Mouse (Mus musculus): ENCODE results near the gene Cdc42ep2.
A peak's percentile ranks its signal among the peaks of the same experiment; 100 is the strongest.
"Not testable (repeated sequence)": the region's sequence is repeated elsewhere in the genome, so short reads cannot be mapped to it uniquely, and the experiment has no call there.

Cdc42ep2 gene

DNA sequence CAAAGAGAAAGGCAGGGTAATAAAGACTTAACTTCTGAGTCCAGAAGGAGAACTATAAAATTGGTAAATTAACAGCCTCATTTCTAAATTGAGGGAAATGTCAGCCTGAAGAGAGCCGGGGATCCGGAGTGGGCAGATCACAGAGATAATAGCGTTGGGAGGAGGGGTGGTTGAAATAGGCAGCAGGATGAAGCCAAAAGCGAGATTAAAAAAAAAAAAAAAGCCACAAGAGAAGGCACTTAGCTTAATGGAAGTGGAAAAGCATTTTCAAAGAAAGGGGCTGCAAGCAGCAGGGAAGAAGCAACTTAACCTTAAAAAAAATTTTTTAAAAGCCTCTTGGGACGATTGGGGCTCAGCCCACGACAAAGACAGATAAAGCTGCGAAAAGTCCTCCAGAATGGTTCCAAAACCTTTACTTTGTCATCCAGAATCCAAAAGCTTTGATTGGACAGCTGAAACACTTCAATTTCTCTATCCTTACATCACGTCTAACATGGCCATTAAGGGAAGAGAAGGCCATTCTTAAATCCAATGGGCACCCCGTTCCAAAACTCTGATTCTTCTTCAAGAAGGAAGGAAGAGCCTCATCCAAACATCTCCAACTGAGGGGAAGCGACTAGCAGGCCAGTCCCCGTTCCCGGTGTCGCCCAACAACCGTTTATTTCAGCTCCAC, 13.1 kb downstream of the Cdc42ep2 start:
- DNase-seq: no peak

DNA sequence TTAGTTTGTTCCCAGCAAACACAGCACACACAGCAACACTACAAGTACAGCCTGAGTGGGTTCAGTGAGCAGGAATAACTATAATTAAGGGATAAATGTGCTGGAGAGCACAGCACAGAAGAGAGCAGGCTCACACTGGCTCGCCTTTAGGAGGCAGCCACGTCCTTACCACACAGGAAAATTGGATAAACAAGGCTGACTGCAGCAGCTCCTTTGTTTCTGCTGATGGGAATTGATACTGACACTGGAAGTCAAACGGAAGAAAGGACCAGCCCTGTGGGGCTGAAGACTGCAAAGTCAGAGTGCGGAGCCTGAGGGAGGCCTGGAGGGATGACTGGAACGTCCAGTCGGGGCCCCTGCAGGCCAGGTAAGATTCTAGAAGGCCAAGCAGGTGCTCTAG, 14.4 kb downstream of the Cdc42ep2 start:
- no peak for DNase-seq

DNA sequence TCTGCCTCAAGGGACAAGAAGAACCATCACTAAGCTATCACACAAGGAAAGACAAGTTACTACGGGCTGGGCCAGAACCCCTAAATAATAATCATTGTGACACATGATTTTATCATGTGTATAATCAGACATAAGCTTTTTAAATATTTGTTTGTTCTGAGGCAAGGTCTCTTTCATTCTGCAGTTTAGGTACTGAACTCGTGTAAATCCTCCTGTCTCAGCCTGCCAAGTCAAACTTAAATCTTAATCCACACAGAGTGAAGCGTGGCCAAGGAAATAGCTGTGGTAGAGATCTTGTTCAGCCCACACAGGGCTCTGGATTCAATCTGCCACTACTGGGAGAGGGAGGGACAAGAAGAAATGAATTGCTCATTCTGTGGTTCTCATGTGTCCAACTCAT, 17.3 kb downstream of the Cdc42ep2 start:
- no peak for DNase-seq

DNA sequence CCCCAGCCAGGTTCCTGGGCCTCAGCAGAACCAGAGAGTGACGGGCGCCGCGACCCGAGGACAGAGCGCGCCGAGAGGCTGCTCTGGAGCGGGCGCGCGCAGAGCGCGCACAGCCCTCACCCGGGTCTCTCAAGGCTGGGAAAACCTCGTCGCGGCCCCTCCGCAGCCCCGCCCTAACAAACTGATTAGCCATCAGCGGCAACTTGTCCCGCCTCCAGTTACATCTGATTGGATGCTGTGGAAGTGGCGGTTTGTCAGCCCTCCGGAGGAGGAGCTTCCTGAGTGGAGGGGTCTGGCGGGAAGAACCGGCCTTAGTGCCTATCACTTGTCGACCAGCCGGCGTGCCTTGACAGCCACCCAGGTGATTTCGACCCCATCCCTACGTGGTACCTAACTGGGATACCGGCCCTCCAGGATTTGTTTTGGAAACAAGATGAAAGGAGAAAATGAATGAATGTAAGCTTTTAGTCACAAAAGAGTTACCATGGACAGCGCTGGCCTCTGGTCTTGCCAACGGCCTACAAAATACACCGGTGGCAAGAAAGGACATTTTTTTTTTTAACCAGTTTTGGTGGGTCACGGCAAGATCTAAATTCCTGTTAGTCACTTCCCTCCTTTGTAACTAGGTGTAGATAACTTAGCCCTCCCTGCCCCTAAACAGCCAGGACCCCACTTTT, 30.5 kb downstream of the Cdc42ep2 start, which contains the start of gene Tigd3:
TSS of gene Tigd3 (minus strand) at position 148 of the 677 bp plus-strand sequence.
- peak; percentile 82 to 86 for DNase-seq

DNA sequence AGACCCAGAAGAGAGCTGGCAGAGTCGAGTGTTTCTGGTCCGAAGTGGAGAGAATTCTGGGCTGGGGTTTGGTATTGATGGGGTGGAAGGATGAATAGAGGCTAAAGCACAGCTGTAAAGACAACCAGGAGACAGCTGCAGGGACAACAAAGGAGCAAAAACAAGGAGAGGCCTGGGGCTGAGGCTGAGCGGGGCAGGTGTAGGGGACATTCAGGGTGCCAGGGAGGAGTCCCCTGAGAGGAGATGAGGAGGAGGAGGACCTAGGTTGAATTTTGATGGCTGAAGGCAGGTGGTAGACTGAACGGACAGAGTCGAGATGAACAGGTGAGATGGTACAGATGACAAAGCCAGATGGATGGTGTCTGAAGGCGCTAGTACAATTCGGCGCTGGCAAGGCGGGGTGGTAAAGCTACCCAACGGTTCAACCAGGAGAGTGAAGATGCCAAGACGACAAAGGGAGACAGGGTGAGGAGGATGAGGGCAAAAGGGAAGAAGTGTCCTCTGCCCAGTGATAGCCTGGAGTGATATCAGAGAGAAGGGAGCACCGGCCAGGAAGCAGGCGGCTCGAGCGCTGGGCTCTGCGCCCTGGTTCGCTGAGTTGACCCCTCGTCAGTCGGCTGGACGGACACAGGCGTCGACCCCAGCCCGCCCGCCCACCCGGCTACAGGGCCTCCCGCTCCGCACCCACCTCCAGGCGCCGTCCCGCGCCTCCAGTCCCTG, 31.2 kb downstream of the Cdc42ep2 start:
- peak in 1 of 2 experiments; percentile 10 for DNase-seq

DNA sequence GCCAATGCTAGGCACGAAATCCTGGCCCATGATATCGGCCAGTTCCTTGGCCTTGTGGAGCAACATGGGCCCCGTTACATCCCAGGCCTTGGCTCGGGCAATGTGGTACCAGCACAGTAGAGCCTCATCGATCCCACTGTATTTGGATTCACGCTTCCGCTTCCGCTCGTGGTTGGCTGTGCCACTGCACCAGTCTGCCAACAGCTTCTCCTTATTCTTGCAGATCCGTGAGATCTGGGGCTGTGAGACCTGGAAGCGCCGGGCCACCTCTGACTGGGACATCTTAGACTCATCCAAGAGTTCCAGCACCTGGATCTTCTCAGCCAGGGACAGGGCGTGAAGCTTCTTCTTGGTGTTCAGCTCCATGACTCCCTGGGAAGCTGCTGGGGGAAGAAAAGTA, 31.9 kb downstream of the Cdc42ep2 start:
- DNase-seq: no peak

DNA sequence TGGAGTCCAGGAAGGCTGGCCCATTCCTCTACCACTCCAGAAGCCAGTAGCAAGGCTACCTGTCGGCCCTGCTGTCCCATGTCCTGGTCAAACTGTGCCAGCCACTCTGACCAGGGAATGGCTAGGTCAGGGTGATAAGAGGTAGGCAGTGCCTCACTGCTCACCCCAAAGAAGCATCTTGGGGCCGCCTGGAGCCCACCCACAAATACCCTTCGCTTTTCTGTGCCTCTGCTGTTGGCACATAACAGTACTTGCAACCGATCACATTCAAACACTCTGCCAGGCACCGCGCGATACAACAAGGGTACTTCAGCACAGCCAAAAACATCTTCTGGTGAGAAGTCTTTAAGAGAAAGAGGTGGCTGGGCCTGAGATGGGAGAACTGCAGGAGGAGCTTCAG, 32.4 kb downstream of the Cdc42ep2 start:
- no peak for DNase-seq

DNA sequence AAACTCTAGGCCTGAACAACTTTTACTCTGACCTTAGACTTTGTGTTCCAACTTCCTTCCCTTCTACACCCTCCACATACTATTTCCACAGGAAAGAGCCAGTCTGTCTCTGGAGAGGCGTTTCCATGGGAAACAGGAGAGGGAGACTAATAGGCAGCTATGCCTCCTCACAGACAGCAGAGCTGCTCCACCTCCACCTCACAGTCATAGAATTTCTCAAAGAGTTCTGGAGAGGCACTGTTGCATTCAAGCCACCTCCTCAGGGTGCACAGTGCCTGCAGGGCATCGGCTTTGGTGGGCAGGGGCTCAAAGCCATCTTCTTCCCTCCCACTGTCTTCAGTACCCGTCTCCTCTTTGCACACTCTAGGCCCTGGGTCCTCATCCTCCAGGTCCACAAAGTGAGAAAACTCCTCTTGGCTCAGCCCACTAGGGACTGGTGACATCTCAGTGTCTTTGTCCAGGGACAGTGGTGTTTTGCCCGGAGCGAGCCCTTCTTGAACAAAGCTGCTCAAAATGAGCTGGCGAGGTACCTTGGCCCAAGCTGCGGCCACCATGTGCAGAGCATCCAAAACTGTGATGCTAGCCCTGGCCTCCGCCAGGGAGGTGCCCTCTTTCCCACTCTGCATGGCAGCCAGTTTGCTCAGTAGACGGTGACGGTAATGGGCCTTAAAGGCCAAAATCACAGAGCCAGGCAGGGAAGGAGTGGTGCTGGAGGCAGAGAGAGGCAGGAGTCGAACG, 32.9 kb downstream of the Cdc42ep2 start:
- no peak for DNase-seq

DNA sequence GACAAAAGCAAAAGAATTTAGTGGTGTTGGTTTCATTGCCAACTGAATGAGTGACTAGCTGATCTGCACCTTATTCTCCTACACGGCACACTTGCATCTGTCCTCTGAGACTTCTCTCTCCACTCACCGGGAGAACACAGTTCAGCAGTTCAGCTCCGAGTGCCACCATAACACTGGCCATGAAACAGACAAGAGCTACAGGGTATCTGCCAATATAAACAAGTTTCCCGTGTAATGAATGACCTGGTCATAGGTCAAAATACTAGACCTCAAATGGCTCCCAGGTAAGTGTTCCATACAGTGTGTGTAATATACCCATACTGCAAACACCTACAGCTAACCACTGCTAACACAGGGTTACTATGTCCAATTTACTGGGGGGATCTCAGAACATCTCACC, 35.4 kb downstream of the Cdc42ep2 start:
- DNase-seq: no peak

DNA sequence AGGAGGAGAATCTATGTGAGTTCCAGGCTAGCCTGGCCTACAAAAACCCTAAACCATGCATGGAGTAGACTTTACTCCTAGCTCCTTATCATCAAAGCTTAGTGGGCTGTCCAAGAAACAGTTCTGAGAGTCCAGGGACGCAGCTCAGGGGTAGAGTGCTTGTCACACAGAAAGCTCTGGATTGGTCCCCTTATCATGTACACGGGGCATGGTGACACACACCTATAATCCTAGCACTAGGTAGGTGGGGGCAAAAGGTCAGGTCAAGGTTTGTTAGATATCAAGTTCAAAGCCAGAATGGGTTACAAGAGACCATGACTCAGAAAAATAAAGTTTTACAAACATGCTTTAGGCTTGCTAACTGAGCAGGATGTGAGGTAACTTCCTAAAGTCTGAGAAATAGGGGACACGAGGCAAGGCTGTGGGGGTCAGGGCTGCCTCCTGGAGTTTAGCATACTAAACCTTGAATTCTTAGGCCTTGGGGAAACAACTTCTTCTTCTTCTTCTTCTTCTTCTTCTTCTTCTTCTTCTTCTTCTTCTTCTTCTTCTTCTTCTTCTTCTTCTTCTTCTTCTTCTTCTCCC, 37.3 kb downstream of the Cdc42ep2 start:
- no peak for DNase-seq

DNA sequence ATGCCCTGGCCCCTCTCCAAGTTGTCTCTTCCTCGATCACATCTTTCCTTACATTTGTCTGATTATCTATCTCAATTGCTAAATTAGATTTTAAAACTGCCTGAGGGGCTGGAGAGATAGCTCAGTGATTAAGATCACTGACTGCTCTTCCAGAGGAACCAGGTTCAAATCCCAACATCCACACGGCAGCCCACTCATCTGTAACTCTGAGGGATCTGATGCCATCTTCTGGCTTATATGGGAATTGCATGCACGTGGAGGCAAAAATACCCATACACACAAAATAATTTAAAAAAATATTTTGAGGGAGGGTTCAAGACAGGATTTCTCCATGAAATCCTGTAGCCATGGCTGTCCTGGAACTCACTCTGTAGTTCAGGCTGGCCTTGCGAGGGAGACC, 38.8 kb downstream of the Cdc42ep2 start:
- peak; percentile 37 to 38 for DNase-seq

DNA sequence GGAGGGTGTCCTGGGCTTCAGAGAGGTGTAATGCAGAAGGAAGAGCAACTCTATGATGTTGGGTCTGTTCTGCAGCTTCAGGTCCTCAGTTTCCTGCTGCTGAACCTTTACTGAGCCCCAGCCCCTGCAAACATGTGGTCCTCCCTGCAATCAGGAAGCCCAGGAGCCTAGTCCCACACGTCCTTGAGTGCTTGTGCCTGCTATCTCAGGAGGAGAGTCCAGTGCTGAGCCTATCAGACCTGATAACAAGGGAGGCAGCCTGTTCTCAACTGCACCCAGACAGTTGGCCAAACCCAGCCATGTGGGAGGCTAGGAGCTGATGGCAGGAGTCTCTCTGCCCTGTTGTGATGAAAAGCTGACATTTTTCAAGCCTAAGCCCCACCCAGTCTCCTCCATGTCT, 40.7 kb downstream of the Cdc42ep2 start:
- no peak for DNase-seq

DNA sequence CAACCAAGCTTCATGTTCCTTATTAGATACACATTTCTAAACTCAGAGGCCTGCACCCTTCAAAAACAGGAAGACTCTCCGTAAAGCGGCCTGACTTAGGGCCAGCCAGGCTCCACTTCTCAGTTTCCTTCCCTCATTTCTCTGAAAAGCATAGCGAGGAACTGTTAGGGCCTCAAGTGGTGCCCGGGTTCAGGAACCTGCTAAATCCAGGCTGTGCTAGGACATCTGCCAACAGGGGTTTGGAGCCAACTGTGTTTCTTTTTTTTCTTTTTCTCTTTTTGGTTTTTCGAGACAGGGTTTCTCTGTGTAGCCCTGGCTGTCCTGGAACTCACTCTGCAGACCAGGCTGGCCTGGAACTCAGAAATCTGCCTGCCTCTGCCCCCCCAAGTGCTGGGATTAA, 42.5 kb downstream of the Cdc42ep2 start:
- not testable (repeated sequence) for DNase-seq

DNA sequence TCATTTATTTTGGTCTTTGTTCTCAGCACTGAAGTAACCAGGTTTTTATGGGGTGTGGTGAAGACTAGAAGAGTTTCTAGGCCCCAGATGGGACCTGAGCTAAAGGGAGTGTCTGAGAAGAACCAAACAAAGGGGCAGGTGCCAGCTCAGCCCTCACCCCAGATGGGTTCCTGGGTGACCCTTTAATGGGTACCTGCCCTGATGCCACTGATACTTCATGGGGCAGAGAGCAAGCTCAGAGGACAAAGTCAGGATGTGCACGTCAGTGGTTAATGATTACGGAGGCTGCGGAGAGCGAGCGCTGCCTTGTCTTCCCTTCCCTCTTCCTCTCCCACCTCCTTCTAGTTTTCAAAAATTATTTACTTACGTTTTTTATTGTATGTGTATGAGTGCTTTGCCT, 43.5 kb downstream of the Cdc42ep2 start:
- no peak for DNase-seq

DNA sequence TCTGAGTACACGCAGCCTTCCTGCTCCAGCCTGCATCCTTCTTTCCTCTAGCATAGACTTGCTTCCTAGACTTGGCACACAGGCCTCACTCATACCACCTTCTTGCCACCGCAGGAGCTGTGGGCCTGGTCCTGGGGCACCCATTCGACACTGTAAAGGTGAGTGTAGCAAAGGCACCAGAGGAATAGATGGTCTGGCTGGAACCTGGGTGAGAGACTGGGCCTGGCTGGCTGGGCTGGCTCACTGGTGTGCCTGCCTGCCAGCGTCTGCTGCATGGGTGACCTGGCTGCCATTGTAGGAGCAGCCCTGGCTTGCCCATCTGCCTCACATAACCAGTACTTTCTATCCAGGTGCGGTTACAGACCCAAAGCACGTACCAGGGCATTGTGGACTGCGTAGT, 44.9 kb downstream of the Cdc42ep2 start:
- DNase-seq: no peak

DNA sequence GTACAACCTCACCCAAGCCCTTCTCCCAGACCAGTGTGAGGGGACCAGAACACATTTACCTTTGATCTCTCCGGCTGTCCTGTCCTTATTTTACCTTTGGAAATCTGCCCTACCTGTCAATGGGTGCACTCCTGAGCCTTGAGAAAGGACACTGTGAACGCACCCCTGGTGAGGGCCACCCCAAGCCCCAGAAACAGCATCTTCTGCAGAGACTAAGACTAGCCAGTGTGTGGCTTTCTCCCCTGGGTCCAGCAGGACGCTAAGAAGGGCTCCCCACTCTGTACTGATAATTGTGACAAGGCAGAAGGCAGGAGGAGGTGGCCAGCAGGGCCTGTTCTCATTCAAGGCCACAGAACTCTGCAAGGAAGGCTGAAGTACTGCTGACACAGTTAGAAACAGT, 45.7 kb downstream of the Cdc42ep2 start:
- no peak for DNase-seq

DNA sequence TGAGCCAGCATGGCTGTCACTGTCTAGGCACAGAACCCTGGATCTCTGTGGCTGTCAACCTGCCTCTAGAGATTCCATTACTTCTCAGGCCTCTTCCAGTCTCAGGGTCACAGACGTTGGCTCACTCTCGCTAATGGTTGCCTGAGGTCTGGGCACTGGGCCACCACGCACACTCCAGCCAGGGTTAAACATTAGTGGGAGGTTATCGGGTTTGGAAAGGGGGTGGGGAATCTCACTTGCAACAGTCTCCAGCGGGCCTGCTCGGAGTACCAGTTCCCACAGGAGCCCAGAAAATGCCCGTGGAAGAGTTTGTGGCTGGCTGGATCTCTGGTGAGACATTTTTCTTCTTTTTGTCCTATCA, 46.3 kb downstream of the Cdc42ep2 start:
- no peak for DNase-seq

DNA sequence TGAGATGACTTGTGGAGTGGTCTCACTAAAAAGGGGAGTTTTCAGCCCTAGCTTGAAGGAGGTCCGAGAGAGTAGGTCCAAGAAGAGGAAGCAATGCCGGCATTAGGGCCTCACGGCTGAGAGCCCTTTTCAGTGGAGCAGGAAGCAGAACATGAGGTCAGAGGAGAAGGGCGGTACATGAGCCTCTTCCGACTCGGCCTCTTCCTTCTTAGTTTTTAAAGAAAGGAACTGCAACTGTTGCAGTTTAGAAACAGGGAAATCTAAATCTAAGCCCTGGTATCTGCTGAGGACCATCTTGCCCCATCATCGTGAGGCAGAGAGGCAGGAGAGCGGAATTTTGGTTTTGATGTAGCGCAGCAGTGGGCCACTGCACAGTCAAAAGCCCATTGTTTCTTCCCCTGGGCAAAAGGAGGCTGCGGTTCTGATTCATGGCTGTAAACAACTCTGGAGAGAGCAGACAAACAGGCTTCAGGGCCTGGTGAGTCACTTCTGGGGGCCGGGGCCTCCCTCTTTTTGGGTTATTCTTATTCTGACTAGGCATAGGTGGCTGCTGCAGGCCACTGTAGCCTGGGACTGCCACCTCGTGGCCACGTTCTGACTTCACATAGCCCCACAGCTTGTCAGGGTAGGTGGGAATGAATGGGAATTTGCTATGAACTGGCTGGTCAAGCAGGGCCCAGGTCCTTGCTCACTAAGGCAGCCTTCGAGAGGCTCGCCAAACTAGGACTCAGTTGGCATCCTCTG, 46.8 kb downstream of the Cdc42ep2 start, which contains the start of gene Slc25a45:
TSS of gene Slc25a45 (plus strand) at position 191 of the 744 bp plus-strand sequence.
- peak; percentile 77 to 79 for DNase-seq

DNA sequence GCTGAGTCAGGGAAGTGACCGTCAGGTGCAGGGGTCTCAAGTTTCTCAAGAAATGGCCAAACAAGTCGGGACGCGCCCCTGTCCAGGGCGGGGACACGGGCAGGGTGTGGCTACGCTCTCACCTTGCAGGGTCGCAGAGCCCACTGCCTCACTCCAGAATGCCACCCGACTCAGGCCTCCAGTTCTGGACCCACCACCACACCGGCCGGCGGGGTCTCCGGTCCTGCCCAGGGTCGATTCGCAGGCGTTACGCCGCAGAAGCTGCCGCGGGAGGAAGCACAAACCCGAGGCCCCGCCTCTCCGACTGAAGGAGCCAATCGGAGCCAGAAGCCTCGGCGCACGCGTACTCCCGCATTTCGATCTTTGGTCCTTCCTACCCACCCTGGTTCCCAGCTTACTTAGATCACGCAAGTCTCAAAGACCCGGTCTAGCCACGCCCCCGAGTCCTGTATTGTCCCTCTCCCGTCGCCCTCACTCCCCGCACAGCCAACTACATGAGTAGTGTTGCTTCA, 49.6 kb downstream of the Cdc42ep2 start, which contains the start of gene Frmd8:
TSS of gene Frmd8 (minus strand) at position 306 of the 512 bp plus-strand sequence.
- DNase-seq: peak; percentile 89

DNA sequence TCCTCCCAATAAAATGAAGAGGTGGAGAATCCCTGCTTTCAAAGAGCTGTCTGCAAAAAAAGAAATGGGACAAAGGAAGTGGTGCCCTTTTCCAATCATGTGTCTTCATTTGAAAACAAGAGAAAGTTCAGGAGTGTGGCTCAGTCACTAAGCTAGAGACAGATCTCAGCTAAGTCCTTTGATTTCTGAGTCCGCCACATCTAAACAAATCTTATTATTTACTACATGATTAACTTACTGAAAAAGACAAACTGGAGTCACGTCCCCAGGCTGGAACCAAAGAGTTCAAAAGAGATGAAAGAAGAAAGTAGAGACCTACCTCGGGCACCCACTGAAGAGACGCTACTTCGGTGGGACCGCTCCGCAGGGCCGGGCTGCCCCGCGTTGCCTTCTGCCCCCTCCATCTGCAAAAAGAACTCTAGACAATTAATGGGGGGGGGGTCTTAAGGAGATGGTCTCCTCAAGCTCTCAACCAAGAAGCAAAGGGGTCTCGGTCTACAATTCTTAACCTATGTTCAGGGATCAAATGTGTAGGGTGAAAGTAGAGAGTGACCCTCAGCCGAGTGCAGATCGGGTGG, 50.1 kb downstream of the Cdc42ep2 start:
- DNase-seq: no peak

DNA sequence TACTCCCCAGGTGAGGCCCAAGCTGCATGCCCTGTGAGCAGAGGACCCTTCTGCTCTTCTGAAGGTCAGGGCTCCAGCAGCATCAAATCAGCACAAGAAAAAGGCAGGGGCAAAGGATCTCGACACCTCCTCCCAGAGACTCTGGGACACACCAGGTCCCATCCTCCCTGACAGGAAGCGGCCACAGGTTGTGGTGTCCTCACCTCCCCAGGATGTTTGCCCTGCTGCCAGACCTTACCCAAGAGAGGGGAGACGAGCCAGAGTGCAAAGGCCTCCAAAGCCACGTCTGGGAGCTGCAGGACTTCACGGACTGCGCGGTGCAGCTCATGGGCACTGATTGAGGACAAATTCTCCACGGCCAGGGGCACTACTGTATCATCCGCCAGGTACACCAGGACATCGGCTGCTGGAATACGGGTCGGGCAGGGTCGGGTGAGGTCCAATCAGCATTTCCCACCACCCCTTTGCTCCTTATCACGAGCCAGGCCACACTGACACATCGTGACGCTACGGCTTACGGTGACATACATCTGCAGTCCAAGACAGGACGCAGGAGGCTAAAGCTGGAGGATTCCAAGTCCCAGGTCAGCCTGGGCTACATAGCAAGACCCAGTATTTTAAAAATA, 51.6 kb downstream of the Cdc42ep2 start:
- DNase-seq: no peak
